Mouse (Mus musculus) monocyte, adult 2 months (primary cell): ENCODE data around the gene Borcs5.

ENCODE experiments used
- DNase-seq, 2 experiments: peaks; one replicate each; pipeline ENCODE4 v3.0.0; 2022; ENCODE audit warnings: low spot score in 2 of 2, low read depth in 1 of 2

The Borcs5 gene

GRCm38 (mm10) chr6:134713321-134713720 is 74.0 kb downstream of the Borcs5 start:
- DNase-seq = no peak

GRCm38 (mm10) chr6:134713897-134714296 is 74.6 kb downstream of the Borcs5 start:
- no peak for DNase-seq

GRCm38 (mm10) chr6:134716168-134716587 is 76.9 kb downstream of the Borcs5 start:
- no peak for DNase-seq

GRCm38 (mm10) chr6:134717886-134718667 is 78.8 kb downstream of the Borcs5 start:
- no peak for DNase-seq

GRCm38 (mm10) chr6:134718668-134719065 is 79.4 kb downstream of the Borcs5 start:
- no peak for DNase-seq

GRCm38 (mm10) chr6:134719156-134719555 is 79.8 kb downstream of the Borcs5 start:
- no peak for DNase-seq

GRCm38 (mm10) chr6:134720150-134720549 is 80.8 kb downstream of the Borcs5 start:
- DNase-seq = no peak

GRCm38 (mm10) chr6:134721729-134722269 is 82.5 kb downstream of the Borcs5 start:
- DNase-seq = no peak

GRCm38 (mm10) chr6:134722906-134723305 is 83.6 kb downstream of the Borcs5 start:
- DNase-seq = no peak

GRCm38 (mm10) chr6:134723326-134723725 is 84.0 kb downstream of the Borcs5 start:
- no peak for DNase-seq

GRCm38 (mm10) chr6:134723833-134724553 is 84.7 kb downstream of the Borcs5 start:
- no peak for DNase-seq

GRCm38 (mm10) chr6:134725406-134725805 is 86.1 kb downstream of the Borcs5 start:
- no peak for DNase-seq

GRCm38 (mm10) chr6:134730978-134731377 is 91.7 kb downstream of the Borcs5 start:
- DNase-seq = no peak

GRCm38 (mm10) chr6:134732813-134733212 is 93.5 kb downstream of the Borcs5 start:
- no peak for DNase-seq

- no peak for DNase-seq
These were observed 94.5 kb downstream of the Borcs5 start for GRCm38 (mm10) chr6:134733800-134734221.

- no peak for DNase-seq
These were observed 97.5 kb downstream of the Borcs5 start for GRCm38 (mm10) chr6:134736853-134737252.

- no peak for DNase-seq
These were observed 104.3 kb downstream of the Borcs5 start for GRCm38 (mm10) chr6:134743568-134743967.

GRCm38 (mm10) chr6:134745876-134746275 is 106.6 kb downstream of the Borcs5 start:
- no peak for DNase-seq

- no peak for DNase-seq
These were observed 108.8 kb downstream of the Borcs5 start for GRCm38 (mm10) chr6:134748126-134748525.

- no peak for DNase-seq
These were observed 111.8 kb downstream of the Borcs5 start for GRCm38 (mm10) chr6:134751087-134751486.

- DNase-seq = no peak
These were observed 112.8 kb downstream of the Borcs5 start for GRCm38 (mm10) chr6:134751883-134752647.
